Mouse (Mus musculus) 416B (cell line): ENCODE measurements around the gene Ralbp1.
A peak's percentile ranks its signal among the peaks of the same experiment; 100 is the strongest.

Source experiments
- DNase-seq: peaks from one replicate; pipeline ENCODE4 v3.0.0; 2011; ENCODE audit warnings: low read depth

The Ralbp1 gene

GRCm38 (mm10) chr17:65889476-65889875 lies 3.9 kb upstream of the Ralbp1 start:
- no peak for DNase-seq

DNA sequence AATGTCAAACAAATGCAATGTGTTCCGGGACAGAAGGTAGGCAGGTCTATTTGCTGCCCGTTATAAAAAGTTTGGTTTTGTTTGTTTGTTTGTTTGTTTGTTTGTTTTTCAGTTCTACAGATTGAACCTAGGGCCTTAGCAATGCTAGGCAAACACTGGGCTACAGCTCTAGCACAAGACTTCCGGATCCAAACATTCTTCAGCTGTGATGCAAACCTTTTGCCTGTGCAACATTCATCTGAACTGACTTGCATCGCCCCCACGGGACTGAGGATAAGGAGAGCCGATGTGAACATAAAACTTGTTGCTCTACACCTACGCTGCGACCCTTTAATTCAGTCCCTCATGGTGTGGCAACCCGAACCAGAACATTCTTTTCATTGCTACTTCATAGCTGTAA lies 973 bp upstream of the Ralbp1 start:
- no peak for DNase-seq

DNA sequence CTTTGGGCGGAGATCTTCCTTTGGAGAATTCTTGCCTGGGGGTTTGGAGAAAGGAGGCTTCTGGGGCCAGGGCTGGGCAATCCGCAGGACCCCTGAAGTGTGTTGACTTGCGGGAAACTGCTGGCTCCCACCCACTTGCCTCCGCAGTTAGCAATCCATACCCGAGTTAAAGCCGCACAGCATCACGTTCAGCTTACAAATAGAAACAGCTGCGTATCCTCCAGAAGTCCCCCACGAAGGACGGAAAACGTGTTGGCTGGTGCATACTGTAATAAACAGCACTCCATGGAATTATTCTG lies 251 bp downstream of the Ralbp1 start:
- DNase-seq: no peak

- DNase-seq: peak; percentile 99
Measured at GRCm38 (mm10) chr17:65884691-65885397, 754 bp downstream of the Ralbp1 start.

- DNase-seq: peak; percentile 41
Measured at GRCm38 (mm10) chr17:65884061-65884669, 1.4 kb downstream of the Ralbp1 start.

- no peak for DNase-seq
Measured at GRCm38 (mm10) chr17:65877026-65877425, 8.6 kb downstream of the Ralbp1 start.

DNA sequence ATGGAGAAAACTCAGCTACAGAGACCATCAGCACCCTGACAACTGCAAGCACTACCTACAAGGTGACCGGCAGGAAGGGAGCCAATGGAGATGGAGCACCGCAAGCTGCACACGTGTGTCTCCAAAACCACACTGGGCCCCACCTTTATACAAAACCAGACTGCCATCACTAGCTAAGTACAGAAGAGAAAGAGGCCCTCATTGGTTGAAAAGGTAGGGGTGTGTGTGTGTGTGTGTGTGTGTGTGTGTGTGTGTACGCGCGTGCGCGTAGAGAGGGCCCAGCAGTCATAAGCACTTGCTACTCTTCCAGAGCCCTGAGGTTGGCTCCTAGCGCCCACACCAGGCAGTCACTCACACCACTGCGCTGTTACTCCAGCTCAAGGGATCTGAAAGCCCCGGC lies 11.8 kb downstream of the Ralbp1 start:
- peak; percentile 30 for DNase-seq

GRCm38 (mm10) chr17:65873156-65873555 lies 12.4 kb downstream of the Ralbp1 start:
- DNase-seq: no peak

DNA sequence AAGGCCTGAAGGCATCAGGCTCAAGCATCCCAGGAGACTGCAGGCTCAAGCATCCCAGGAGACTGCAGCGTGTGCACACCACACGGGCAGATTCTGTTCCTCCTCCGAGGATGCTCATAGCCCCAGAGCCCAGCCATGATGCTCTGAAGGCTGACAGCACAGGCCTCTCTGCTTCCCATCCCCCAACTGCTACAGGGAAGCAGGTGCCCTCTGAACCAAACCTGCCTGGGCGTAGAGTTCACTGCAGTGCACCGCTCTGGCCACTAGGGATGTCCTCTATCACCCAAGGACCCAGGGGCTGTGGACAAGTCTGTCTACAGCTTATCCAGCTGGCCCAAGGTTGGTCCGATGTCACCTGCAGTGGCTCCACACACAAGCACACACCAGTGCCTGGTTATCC lies 12.9 kb downstream of the Ralbp1 start:
- no peak for DNase-seq

GRCm38 (mm10) chr17:65872051-65872450 lies 13.5 kb downstream of the Ralbp1 start:
- no peak for DNase-seq

DNA sequence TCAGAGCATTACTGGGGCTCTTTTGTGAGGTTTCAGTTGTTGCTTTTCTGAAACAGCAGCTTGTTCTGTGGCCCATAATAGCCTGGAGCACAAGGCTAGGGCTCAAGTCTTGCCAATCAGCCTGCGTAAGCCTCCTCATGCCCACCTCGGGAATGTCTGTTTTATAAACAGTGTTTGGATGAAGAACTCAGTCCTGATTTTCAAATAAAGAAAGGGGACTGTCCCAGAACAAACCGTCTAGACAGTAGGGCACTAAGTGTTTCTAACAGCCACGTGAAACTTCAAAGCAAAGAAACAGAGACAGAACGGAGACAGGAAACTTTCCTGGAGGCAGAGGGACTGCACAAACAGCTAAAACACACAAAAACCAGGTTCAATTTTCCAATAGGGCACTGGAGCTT lies 14.0 kb downstream of the Ralbp1 start:
- no peak for DNase-seq

- peak; percentile 89 for DNase-seq
Measured at GRCm38 (mm10) chr17:65870146-65870545, 15.5 kb downstream of the Ralbp1 start.

GRCm38 (mm10) chr17:65869720-65870119 lies 15.9 kb downstream of the Ralbp1 start:
- no peak for DNase-seq

DNA sequence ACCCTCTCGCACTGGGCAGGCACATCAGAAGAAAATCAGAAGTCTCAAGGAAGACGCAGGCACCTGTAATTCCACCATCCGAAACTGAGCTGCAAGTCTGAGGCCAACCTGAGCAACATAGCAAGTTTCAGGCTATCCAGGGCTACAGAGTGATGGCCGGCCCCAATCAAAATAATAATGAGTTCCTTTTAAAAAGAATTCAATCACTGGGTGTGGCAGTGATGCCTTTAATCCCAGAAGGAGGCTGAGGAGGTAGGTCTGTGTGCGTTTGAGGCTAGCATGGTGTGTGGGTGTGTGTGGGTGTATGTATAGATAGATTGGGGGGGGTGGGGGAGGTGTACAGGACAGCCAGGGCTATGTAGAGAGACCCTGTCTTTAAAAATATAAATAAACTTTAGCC lies 17.6 kb downstream of the Ralbp1 start:
- DNase-seq: no peak

GRCm38 (mm10) chr17:65866201-65866600 lies 19.4 kb downstream of the Ralbp1 start:
- DNase-seq: peak; percentile 53

DNA sequence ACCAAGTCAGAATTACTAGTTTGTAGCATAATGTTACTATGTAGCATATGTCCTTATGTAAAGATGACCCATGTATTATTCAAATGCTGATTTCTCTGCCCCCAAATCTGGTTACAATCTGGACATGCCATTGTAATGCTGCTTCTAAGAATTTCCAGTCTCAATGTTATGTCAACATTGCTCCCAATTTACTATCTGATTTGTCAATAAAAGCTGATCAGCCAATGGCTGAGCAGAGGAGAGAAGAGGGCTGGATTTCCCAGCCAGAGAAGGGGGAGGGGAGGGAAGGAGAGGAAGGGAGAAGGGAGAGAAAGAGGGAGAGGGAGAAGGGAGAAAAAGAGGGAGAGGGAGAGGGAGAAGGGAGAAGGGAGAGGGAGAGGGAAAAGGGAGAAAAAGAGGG lies 20.3 kb downstream of the Ralbp1 start:
- no peak for DNase-seq

- peak; percentile 79 for DNase-seq
Measured at GRCm38 (mm10) chr17:65864742-65865141, 20.9 kb downstream of the Ralbp1 start.

- no peak for DNase-seq
Measured at GRCm38 (mm10) chr17:65863830-65864229, 21.8 kb downstream of the Ralbp1 start.

DNA sequence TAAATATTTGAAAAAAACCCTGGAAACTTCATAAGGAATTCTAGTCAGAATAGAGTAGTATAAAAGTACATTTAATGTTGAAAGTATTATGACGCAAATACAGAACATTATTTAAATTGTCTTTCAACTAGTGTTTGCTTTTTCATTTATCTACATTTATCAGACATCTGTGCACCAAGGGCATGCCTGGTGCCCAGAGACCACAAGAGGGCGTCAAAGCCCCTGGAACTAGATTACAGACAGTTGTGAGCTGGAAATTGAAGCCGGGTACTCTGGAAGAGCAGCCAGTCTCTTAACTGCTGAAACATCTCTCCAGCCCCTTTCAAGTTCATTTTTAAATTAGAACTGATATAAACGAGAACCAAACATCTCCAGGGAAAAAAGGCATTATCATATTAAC lies 23.0 kb downstream of the Ralbp1 start:
- peak; percentile 48 for DNase-seq

- DNase-seq: no peak
Measured at GRCm38 (mm10) chr17:65857617-65858016, 28.0 kb downstream of the Ralbp1 start.

DNA sequence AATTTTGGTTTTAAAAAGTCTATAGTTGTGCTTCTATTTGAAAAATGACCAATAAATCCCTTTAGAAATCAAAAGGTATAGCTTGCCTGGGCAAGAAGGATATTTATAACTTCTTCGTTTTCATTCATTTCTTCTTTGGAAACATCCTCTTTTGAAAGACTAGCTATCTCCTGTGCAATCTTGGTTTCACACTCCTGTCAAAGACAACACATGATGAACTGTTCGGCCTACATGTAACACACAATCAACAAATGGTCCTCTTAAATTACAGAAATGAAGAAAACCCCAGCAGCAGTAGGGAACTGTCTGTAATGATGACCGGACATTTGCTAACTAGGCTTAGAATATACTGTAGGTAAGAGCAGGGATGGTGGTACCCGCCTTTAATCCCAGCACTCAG lies 31.6 kb downstream of the Ralbp1 start:
- peak; percentile 57 for DNase-seq

DNA sequence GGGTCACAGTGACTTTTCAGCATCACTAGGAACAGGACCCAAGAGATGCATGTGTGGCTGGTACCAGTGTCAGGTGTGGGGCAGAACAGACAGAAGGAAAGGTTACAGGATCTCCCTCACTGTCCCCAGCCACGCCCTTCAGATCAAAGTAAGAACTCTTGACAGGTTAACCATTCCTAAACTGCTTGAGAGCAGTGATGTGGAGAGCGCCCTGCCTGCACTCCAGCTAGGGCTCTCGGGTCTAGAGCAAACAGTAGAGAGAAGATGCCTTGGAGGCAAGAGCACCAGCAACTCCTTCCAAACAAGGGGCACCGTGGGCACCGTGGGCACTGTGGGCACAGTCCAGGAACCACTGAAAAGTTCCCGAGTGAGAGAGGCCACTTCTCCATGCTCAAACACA lies 32.3 kb downstream of the Ralbp1 start:
- DNase-seq: no peak

DNA sequence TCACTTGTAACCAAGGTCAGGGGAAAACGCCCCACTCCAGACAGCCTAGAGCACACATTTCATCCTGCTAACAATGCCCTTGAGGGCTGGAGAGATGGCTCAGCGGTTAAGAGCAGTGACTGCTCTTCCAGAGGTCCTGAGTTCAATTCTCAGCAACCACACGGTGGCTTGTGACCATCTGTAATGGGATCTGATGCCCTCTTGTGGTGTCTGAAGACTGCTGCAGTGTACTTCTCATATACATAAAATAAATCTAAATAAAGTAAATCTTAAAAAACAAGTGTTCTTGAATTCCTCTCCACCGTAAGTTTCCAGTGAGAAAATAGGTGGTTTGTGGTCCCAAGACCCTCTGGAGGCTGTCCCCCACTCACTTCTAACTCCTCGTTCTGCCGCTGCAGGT lies 33.8 kb downstream of the Ralbp1 start:
- no peak for DNase-seq

DNA sequence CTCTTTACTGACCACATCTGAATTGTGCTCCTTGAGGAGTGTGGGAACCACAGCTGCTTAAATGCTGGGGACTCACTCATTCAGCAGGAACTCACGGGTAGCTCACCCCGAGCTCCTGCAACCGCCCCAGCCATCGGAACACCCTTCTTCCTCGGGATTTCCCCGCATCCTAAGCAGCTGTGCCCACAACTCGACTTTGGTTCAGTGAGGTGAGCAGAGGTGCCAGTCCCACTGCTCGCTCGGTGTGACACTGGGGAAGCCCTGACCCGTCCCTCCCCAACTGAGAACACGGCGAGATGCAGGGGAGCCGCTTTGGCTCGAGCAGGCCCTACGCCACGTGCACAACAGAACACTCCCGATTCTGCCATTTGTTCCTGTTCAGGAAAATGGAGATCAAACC lies 35.1 kb downstream of the Ralbp1 start:
- DNase-seq: no peak
